Mouse (Mus musculus) ES-Bruce4 (cell line): ENCODE data around the gene Zbtb20.

Experiments used
- CTCF ChIP-seq: IDR thresholded peaks from one replicate; pipeline ENCODE4 v1.8.1; 2011; ENCODE audit warnings: low read depth, low read length
- EP300 ChIP-seq: IDR thresholded peaks from 2 replicates; pipeline ENCODE4 v1.6.1; 2011; ENCODE audit warnings: low read depth, low read length; ENCODE audit not compliant: insufficient read depth
- POLR2A ChIP-seq: IDR thresholded peaks from one replicate; pipeline ENCODE4 v1.8.1; 2011; ENCODE audit warnings: low read length; ENCODE audit not compliant: insufficient read depth

DNA sequence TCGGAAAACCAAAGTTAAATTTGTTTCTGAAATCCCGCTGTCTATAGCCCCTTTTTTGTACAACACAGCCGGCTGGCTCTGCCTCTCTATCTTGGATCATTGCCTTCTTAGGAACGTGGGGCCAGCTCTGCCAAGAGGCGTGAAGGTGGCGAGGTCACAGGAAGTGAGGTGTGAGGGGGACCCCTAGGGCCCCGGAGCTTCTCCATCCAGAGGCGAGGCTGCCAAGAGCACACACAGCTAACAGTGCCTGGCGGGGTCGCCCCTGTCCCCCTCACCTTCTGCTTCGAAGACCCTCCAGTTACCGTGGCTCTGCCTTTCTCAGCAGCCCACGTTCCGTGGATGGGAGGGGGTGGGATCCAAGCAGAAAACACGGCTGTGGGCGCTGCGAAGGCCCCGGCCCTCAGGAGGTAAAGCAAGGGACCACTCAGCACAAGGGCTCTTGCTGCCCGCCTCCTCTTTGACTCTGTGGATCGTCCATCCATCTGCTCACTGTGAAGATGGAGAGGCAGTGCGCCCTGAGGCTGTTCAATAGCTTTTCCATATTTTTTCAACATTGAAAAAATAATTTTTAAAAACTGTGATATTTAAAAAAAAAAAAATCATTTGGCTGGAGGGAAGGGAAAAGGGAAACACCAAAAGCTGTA, 762.8 kb downstream of the Zbtb20 start:
- TF ChIP-seq EP300 (no peak), CTCF (no peak), POLR2A (no peak)
